Mouse (Mus musculus): ENCODE measurements around the gene Sucla2.
"Not testable (repeated sequence)": the region's sequence is repeated elsewhere in the genome, so short reads cannot be mapped to it uniquely, and the experiment has no call there.

Gene Sucla2

DNA sequence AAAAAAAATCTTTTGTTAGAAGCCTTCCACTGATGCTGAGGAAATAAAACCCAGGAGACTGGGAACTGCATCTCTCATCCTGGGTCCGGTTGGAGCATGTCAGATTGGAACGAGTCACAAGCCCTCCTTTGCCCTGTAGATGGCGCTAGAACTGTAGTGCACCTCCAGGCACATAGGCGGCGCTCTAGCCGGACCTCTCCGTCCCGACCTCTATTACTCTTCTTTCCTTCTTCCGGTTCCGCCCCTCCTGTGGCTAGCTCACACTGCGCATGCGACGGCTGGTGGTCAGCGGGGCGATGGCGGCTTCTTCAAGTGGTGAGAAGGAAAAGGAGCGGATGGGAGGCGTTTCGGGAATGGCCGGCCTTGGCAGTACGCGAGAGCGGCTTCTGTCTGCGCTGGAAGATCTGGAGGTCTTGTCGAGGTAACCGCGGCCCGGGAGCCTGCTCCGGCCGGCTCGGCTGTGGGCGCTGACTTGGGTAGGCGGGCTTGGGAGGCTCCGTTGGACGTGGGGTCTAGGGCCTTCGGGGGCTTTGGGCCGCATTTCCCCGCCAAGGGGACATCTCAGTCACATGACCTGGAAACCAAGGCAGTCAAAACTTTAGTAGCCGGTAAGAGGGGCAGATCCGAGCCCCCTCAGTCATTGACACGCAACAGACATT lies 15.2 kb upstream of the Sucla2 start, which contains the start of gene Med4:
Med4 (plus strand) TSS at position 261 of the 659 bp plus-strand sequence.
- DNase-seq = peak; percentile 96

DNA sequence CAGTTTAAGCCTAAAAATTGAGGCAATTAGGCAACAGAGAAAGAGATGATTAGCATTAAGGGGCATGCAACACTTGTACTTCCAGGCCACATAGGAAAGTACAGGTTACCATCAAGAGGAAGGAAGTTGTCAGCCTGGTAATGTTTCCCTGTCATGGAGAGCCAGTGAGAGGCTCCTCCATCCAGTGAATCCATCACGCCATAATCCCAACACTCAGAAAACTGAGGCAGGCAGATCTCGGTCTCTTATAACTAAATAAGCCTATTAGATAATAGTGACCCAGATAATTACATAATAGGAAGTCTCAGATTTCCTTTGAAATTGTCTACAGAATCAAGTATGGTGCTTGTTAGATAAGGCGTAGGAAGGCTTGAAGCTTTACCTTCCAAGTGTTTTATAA lies 983 bp upstream of the Sucla2 start:
- no peak for DNase-seq

DNA sequence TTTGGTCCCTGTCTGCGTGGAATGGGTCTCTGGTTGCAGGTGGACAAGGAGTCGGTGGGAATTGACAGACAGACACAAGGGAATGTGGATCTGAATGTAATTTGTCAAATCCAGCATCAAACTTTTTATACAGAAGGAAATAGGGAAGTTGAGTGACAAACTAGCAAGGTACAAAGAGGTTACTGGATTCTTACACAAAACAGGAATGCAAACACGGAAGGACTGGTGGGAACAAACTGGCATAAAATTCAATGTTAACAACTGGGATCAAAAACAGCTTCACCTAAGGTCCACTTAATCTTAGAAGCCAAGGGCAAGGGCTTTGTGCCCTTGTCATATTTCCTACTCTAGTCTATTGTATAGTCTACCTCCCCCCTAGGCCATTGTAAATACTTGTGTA lies 3.5 kb downstream of the Sucla2 start:
- not testable (repeated sequence) for DNase-seq

DNA sequence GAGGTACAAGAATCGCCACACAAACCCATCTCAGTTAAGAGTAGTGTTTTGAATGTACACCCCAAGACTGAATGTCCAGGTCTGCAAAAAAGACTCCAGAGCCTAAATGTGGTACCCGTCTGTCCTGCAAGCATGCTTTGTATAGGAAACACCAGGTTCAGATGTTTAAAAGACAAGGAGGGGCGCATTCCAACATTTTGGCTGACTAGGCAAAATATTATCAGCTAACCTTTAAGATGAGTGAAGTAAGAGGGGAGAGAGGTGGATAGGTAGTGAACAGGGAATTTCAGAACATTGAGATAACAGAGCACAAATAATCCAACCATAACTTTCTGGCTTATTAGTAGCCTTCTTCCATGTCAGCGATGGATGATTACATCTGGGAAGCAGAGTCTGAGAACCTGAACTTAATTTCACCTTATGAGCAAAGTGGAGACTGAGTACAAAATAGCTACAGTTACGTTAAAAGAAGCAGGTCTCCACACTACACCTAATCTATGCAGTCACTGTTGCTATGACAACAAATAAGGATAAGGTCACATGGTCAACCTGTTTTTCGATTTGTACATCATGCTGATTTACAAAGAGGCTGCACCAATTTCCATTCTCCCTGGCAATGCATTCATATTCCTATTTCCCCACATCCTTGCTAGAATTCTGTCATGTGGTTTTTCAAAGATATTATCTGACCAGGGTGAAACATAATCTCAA lies 8.8 kb downstream of the Sucla2 start:
- DNase-seq = no peak

DNA sequence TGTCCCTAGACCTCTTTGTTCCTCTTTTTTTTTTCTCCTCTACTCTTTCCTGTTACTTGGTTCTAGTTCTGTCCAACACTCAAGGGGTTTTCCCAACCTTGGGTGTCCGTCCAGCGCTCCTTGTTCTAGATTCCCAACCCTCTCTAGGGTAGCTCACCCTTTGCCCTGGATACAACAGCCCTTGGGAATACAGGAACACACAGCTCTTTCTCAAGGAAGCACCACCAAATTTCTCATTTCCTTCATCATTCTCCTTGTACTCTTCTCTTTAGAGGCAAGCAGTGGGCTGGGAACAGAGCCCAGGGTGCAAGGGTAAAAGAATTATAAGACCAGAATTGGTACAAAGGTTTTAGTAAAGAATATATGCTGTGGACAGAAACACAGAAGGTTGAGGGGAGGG lies 10.5 kb downstream of the Sucla2 start:
- DNase-seq = no peak

DNA sequence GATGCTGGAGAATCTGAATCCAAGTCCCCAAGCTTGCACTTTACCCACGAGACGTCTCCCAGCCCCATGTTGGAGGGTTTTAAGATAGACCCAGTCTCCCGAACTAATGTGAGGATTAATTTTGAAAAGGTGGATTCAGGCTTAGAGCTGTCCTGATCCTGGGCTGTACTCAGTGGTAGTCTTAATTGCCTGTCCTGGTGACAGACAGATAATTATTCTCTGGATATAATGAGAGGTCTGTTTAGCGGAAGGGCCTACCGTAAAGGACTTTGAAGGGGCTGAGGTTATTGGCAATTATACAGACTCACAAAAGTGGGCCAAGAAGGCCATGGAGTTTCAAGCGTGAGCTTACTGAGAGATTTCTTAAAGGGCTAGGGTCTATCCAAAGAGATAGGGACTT lies 18.7 kb downstream of the Sucla2 start:
- no peak for DNase-seq

DNA sequence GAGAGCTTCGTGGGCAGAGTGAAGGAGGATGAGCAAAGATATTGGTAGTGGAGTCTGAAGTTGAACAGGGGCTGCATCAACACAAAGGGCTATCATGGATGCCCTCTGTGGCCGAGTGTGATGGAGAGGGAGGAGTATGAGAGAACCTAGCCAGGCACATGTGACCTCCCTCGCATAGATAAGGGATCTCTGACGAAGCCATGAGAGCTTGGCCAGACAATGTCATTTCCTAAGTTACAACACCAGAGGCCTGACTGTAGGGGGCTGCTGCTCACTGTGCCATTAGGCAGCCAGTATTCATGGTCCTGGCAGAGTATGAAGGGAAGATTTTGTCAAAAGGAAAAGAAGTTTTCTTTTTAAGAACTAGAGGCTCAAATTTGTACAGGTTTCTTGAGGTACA lies 21.9 kb downstream of the Sucla2 start:
- no peak for DNase-seq

DNA sequence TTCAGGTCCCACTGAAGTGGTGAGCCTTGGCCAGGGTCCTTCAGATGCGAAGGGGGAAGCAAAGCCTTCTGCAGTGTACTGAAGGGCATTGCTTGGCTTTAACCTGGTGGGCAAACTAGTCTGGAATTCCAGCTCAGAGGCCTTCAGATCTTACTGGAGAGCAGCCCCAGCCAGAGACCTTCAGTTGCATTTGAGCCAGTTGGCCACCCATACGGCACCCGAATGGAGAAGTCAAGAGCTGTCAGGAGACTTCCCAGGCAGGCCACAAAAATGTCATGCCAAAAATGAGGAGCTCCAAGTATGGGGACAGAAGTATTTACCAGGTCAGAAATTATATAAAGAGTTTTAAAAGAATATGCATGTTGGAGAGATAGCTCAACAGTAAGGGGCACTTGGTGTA lies 22.9 kb downstream of the Sucla2 start, which contains the start of gene Nudt15:
Nudt15 (minus strand) TSS at position 192 of the 400 bp plus-strand sequence.
- DNase-seq = no peak

DNA sequence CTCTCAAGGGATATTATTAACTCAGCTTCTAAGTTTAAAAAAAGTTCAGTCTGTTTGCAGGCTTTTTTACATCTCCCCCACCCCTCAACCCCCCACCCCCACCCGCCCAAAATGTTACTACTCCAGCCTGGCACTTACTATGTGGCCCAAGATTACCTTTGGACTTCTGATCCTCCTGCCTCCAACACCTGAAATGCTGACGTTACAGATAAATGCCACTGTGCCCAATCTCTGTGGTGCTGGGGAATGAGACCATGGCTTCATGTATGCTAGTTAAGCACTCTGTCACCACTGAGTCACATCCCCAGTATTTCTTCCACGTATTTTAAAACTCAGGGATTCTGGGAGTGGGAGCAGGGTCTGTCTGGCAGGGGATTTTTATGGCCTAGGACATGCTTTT lies 25.2 kb downstream of the Sucla2 start:
- DNase-seq = no peak

DNA sequence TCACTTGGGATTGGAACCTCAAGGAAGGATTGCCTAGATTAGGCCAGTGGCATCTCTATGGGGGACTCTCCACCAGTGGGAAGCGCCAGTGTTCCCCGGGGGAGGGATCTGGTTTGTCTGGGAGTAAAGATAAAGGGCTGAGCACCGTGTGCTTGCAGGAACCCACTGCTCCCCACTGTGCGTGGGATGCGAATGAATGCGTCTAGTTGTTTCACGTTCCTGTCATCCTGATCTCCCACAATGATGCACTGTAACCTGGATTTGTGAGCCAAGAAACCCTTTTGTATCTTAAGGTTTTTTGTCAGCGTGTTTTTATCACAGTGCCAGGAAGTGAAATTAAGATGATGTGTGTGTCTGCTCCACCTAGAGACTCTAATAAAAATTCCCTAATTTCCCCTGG lies 25.6 kb downstream of the Sucla2 start:
- no peak for DNase-seq

DNA sequence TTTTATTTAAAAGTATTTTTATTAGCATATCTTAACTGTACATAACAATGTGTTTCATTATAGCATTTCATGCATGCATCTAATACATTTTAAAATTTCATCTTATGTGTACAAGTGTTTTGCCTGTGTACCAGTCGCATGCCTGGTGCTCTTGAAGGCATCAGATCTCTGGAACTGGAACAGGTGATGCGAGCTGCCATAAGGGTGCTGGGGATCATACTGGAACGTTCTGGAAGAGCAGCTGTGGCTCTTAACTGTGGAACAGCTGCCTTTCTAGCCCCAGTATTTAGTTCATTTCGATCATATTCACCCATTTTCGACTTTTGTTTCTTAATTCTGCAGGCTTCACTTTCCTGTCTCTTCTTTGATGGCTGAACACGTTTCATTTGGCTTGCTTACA lies 26.0 kb downstream of the Sucla2 start:
- DNase-seq = no peak

DNA sequence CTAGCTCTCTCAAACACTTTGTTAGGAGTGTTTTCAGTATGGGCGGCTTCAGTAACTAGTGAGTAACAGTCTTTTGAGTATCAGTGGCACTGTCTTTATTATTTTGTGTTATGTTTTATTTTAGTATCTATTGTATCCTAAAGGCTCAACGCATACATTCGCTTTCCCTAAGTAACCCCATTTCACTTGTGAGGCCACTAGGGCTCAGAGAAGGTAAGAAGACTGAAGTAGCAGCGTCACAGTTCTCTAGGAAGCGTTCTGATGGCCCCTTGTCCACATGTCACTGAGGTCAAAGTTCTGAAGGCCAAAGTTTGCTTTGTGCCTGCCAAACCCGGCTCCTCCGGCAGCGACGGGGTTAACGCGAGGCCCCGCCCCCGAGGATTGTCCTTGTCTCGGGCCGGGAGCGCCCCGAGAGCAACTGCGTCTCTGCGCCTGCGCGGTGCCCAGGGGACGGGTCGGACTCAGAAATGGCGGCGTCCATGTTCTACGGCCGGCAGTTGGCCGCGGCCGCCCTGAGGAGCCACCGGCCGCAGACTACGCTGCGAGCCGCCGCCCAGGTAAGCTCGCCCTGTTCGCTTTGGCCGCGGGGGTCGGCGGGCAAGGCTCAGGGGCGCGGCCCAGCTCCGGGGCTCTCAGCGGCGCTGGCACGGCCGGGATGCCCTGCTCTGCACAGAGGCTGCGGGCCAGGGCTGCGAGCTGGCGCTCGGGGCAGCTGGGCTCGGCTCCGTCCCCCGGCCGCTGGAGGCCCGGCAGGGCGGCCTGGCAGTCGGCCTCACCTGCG lies 27.4 kb downstream of the Sucla2 start:
- peak; percentile 98 for DNase-seq

DNA sequence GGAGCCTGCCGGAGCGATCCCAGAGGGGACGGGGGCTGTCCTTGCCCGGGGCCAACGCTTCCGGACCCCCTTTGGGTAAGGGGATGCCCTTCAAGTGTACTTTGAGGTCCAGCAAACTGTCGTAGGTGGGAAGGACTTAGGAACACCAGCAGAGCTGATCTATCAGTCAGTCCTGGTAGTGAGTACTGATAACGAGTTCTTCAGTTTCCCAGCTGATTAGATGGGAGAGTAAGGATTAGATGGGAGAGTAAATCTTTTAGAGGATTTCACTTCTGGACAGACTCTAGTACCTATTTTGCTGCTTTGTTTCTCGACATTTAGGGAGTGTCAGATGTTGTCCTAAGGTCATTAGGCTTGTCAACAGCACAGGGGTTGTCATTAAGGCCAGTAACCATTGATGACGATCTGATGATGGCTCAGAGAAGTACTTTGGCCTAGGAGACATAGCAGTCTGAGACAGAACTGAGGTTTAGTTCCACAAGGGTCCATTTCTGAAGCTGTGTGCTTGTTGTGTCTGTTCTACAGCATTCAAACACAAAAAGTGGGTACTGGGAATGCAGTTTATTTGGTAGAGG lies 28.1 kb downstream of the Sucla2 start:
- no peak for DNase-seq

DNA sequence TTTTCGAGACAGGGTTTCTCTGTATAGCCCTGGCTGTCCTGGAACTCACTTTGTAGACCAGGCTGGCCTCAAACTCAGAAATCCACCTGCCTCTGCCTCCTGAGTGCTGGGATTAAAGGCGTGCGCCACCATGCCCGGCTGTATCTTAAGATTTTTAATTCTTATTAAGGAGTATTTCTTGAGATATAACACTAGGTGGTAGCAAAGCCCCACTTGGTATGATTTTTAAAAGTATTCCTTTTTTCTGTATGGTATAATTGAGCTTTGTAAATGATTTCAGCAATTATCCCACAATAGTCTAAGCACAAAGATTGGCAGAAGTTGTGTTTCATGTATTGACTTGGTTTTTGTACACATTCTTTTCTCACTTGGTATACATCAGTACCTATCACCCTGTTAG lies 44.7 kb downstream of the Sucla2 start:
- DNase-seq = not testable (repeated sequence)

DNA sequence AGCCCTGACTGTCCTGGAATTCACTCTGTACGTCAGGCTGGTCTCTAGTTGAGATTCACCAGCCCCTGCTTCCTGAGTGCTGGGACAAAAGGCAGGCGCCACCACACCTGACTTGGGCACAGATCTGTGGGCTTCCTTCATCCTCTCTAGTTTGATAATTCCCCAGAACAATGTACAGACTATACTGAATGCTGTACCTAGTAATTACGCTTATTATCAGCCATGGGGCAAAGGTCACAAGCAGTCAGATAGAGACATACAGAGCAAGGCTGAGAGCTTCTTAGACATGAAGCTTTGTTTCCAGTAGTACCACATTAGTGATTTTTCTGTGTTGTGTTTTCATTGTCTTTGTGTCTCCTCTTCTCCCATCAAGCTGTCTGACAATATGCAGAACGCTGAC lies 46.0 kb downstream of the Sucla2 start:
- DNase-seq = no peak

DNA sequence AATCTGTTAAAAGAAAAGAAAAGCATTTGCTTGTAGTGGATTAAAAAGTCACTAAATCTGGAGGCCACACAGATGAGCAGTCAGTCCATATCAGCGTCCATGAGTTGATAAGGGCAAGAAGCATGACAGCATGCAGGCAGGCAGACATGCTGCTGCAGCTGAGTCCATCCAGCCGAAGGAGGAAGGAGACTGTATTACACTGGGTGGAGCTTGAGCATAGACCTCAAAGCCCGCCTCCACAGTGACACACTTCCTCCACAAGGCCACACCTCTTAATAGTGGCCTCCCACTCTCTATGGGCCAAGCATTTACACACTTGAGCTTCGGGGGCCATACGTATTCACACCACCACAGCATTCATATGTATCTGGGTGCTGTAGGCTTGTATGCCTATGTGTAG lies 48.9 kb downstream of the Sucla2 start:
- no peak for DNase-seq

DNA sequence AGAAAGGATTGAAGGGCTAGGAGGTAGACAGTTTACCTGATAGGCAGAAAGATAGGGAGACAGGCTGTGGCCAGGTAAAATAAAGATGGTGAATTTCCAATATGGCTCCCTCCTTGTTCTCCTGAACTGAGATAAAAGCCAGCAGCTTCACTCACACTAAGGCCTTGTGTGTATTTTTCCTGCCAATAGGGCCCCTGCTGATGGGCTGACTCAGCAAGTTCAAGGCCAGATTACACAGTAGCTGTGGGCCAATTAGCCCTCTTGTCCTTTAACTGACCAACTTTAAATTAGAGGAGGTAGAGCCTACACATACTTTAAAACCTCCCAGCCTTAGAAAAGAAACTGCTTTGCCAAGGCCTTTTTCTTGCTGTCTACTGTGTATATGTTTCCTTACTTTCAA lies 51.2 kb downstream of the Sucla2 start:
- DNase-seq = no peak

DNA sequence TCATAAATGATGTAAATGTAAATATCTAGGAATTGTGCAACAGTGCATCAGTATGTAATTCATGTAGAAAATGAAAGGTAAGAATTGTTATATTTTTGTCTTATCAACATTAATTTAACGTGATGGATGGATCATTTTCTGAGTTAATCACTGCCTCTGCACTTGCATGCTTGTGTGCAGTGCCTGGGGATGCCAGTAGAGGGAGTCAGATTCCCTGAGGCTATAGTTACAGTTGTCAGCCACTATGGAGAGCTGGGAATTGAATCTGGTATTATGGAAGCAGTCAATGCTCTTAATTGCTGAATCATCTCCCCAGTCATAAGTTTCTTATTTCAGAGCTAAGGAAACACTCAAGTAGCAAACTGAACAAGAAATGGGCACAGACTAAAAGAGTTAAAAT lies 63.0 kb downstream of the Sucla2 start:
- DNase-seq = peak; percentile 7

DNA sequence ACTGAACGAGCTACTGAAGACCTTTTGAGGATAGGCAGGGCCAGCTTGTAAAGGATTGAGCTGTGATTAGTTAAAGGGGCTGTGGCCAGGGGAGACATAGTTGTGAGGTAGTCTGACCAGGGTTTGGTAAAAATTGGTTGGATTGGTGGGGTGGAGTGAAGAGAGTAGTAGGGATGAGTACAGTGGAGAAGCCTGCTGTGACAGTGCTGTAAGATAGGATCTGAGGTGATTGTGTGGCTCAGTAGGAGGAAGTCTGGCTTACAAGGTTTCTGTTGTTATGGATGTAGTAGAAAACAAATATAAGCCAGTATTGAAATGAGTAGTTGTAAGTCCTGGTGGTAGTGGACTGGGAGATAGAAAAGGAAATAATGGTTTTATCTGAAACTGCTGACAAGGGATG lies 67.0 kb downstream of the Sucla2 start:
- no peak for DNase-seq

DNA sequence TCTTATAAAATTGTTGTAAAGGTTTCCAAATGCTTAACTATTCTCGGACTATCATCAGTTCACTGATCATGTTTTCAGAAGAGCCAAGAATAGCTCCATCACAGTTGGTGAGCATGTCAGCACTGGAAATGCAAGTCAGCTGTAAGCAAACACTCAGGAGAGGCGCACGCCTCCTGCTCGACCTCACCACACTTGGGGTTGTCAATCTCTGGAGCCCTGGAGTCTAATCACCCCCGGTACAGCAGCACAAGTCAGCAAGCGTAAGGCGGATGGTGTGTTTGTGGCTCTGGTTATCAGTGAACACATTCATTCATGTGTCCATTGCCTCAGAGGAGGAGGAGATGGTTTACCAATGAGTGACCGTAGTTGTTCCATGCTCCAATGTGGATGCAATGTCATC lies 74.6 kb downstream of the Sucla2 start:
- DNase-seq = no peak

DNA sequence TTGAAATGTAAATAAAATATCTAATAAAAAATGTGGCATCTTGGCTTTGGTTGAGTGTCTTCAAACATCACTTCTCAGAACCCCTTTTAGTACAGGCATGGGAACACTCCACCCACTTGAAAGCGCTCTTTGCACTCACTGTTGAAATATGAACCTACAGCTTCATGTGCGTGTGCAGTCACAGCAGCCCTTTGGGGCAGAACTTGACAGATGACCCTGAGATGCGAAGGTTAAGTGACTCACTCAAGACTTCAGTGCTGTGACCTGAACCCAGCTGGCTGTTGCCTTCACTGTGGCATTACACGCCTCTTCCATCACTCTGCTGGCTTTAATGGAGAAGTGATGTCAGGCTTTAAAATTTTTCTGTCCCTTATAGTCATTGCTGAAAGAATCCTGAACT lies 82.6 kb downstream of the Sucla2 start:
- no peak for DNase-seq

DNA sequence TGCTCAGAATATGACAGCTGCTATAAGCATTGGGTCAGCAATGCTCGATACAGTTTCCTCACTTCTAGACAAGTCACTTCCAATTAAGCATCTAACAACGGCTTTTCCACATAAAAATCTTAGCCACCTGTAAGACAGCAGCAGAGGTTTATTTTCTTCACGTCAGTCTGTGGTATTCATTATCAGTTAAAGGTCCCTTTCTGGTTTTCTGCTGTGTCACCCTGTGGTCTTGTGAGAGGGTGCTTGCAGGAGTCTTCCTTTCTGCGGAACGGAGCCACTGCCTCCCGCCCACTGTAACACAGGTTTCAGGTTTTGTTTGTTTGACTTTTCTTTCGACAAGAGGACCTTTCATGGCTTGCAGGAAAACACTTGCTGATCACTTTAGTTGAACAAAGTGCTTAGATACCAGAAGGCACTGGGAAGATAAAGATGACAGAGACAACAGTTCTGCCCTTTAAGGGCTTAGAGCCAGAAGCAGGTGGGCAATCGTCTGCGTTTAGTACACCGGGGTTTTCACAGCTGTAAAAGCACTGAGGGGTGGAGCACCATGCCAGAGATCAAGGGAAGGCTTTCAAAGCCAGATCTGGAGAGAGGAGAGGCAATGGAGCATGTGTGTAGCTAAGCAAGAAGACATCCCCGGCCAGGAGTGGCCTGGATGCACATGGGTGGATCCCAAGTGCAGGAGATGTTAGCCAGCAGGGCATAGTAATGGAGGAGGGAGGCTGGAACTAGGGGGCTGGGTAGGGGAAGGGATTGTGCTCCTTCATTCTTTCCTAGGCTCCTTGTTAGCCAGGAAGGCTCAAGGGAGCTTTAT lies 83.8 kb downstream of the Sucla2 start:
- no peak for DNase-seq

DNA sequence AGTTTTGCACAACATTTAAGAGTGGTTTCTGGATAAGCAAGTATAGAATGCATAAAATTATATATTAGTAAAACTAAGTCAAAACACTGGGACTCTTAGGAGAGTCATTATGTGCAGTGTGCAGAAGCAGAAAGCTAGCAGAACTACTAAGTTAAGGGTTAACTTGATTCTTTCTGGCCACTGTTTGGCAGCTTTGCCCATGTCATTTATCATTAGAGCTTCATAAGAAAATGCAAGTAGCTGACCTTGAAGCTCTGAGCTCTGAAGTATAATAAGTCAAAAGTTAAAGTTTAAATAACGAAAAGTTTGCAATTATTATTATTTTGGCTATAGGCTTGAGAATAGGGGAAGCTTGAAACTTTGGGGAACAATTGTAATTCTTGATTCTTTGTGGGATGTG lies 89.8 kb downstream of the Sucla2 start:
- DNase-seq = not testable (repeated sequence)
